25 mouse cellular contexts compared by ENCODE assay signal in genomic region chr2:118558426-118558825, GRCm38 (mm10). TPM values are rescaled to one million over a fixed set of nuclear protein-coding genes. Genes with fewer than 3 reads are reported as not detected.
DNase-seq lines count a peak whose midpoint lies in the region; ATAC-seq and TF ChIP-seq lines count a peak whose summit lies in the region.
"Had no signal": no experiment of that assay in that cellular context is flagged by ENCODE, and none has a peak within 500 bp of the region (broad histone marks: within the 10 kb centered on the region; RNA-seq: fewer than 3 reads in every experiment).

No protein-coding gene starts in this region.

- 90% methylated on average over 3 of the region's 3 CpGs for WGBS in cerebellum, adult 2 months

- no peak for TF ChIP-seq EP300 in MEL (IDR thresholded peaks at IDR 0.05; ENCODE audit: low read depth in 1 of 2, low read length in 2 of 2)

- peaks cover 0 to 14% of the 10 kb centered on the region in 2 experiments; a peak in 2 of 4 replicates for H3K36me3 ChIP-seq in MEL (ENCODE audit: control insufficient read depth in 1 of 2, insufficient read depth in 2 of 2, low read length in 2 of 2)
- H3K36me3 ChIP-seq: G1E had no signal

- H3K27ac ChIP-seq in MEL (ENCODE audit: control insufficient read depth, low read depth, low read length): no peak overlapping the region
- no peak overlapping the region for H3K27ac ChIP-seq in cerebellum, adult 2 months (ENCODE audit: insufficient read depth, low read length)

- no peaks in the 10 kb centered on the region for H3K79me2 ChIP-seq in MEL (ENCODE audit: control insufficient read depth, insufficient read depth, low read length, poor library complexity)

- no peak for TF ChIP-seq POLR2A in MEL (IDR thresholded peaks at IDR 0.05; ENCODE audit: control insufficient read depth in 1 of 2, insufficient read depth in 1 of 2, low read depth in 1 of 2, low read length in 2 of 2, poor library complexity in 1 of 2)
- no peak for TF ChIP-seq POLR2A in cerebellum, adult 2 months (IDR thresholded peaks at IDR 0.05; ENCODE audit: borderline replicate concordance, insufficient read depth, low read length)

- ATAC-seq in CD4-positive, CD25-positive, alpha-beta regulatory T cell, adult 4 months: no peak
- ATAC-seq in monocyte, adult 5-6 weeks (replicated peaks; ENCODE audit: insufficient number of reproducible peaks, low FRiP score, low TSS enrichment, poor library complexity, severe bottlenecking): no peak
- ATAC-seq: activated CD4-positive, CD25-positive, alpha-beta regulatory T cell, adult 4 months; Patski had no signal

- H3K4me1 ChIP-seq in MEL (ENCODE audit: control insufficient read depth in 1 of 2, insufficient read depth in 2 of 2, low read length in 2 of 2): peaks cover 9 to 20% of the 10 kb centered on the region in 2 experiments; a peak in 3 of 4 replicates
- H3K4me1 ChIP-seq in cerebellum, adult 2 months (ENCODE audit: control insufficient read depth, insufficient read depth, low read length): no peaks in the 10 kb centered on the region

- H3K9ac ChIP-seq in MEL (ENCODE audit: control insufficient read depth, low read depth, low read length, poor library complexity, severe bottlenecking): 0 out of 2 replicates have a peak overlapping the region, but pooled peaks have one; percentile 8

- H3K4me3 ChIP-seq in MEL (ENCODE audit: control insufficient read depth in 1 of 2, insufficient read depth in 1 of 2, low read depth in 2 of 2, low read length in 2 of 2): no peak overlapping the region
- no peak overlapping the region for H3K4me3 ChIP-seq in cerebellum, adult 2 months (replicated peaks; ENCODE audit: insufficient read depth, low read depth, low read length)

- no peak for TF ChIP-seq CTCF in MEL (IDR thresholded peaks at IDR 0.05 in 2 of 3, conservative IDR thresholded peaks at IDR 0.05 in 1 of 3; ENCODE audit: control insufficient read depth in 1 of 3, insufficient read depth in 1 of 3, low read depth in 2 of 3, low read length in 3 of 3, poor library complexity in 1 of 3, severe bottlenecking in 1 of 3)
- TF ChIP-seq CTCF in cerebellum, adult 2 months (IDR thresholded peaks at IDR 0.05; ENCODE audit: borderline replicate concordance, insufficient read depth, low read depth, low read length): no peak

- no peak for TF ChIP-seq RAD21 in MEL (IDR thresholded peaks at IDR 0.05; ENCODE audit: low read depth, low read length)

- no peaks in the 10 kb centered on the region for H3K9me3 ChIP-seq in MEL (replicated peaks; ENCODE audit: insufficient read depth, low read length)
- H3K9me3 ChIP-seq: G1E had no signal

- peak; percentile 25 for DNase-seq in CD4-positive, CD25-positive, alpha-beta regulatory T cell, adult 2 months (ENCODE audit: low read depth, low spot score)
- peak; percentile 68 for DNase-seq in heart, adult 11 months
- DNase-seq in heart, adult 18-20 months: no peak
- DNase-seq in A20 (ENCODE audit: low read depth, low spot score): peak; percentile 58
- DNase-seq in MEL (ENCODE audit: low read depth, low spot score): no peak
- no peak for DNase-seq in cerebellum, adult 2 months
- DNase-seq: adrenal gland, adult 2 months; adrenal gland, adult 8-10 months; adrenal gland, postnatal 10 days; adrenal gland, postnatal 14 days; adrenal gland, postnatal 25 days; adrenal gland, postnatal 36 days; B cell, adult 2 months; cerebellum, adult 11 months; cerebellum, adult 11-12 months; cerebellum, adult 18-20 months; cerebellum, adult 8-10 months; cerebellum, adult 9-10 months; cerebellum, adult 9-11 months had no signal

- H3K27me3 ChIP-seq in MEL (ENCODE audit: control insufficient read depth in 1 of 2, insufficient read depth in 2 of 2, low read length in 2 of 2): no peaks in the 10 kb centered on the region
- no peaks in the 10 kb centered on the region for H3K27me3 ChIP-seq in cerebellum, adult 2 months (ENCODE audit: control insufficient read depth, insufficient read depth, low read length)
- H3K27me3 ChIP-seq: CH12.LX, Patski had no signal

TF ChIP-seq in MEL, 35 proteins besides CTCF, POLR2A, EP300 and RAD21:
- TF ChIP-seq ELF1 (IDR thresholded peaks at IDR 0.05; ENCODE audit: low read depth, low read length) (no peak), ZC3H11A (IDR thresholded peaks at IDR 0.05; ENCODE audit: low read depth, low read length) (no peak), GATA1 (IDR thresholded peaks at IDR 0.05; ENCODE audit: low read depth, low read length) (no peak), USF2 (IDR thresholded peaks at IDR 0.05; ENCODE audit: borderline replicate concordance in 1 of 2, insufficient read depth in 1 of 2, low read depth in 1 of 2, low read length in 2 of 2) (no peak), TCF12 (IDR thresholded peaks at IDR 0.05; ENCODE audit: low read depth, low read length) (no peak), MEF2A (IDR thresholded peaks at IDR 0.05; ENCODE audit: extremely low read depth, insufficient replicate concordance, low read depth, low read length, poor library complexity, severe bottlenecking) (no peak), MYC (IDR thresholded peaks at IDR 0.05; ENCODE audit: low read depth, low read length) (no peak), ZKSCAN1 (IDR thresholded peaks at IDR 0.05; ENCODE audit: low read depth, low read length) (no peak), TAL1 (IDR thresholded peaks at IDR 0.05; ENCODE audit: low read length) (no peak)

RNA-seq across cellular contexts. Expression of gene Bmf, which starts 8.9 kb away (rescaled TPM):
- polyA plus RNA-seq in CD4-positive, CD25-positive, alpha-beta regulatory T cell, adult 4 months (2017; shearing (Covaris generic)): 1 to 10 TPM; 1.3 to 4.2 TPM
- 1 to 10 TPM; 5.2 to 5.4 TPM for total RNA-seq in heart, adult 18-20 months (2021)
- total RNA-seq in MEL (2012; rRNA removed): 0.39 TPM in 2 replicates
- under 1 TPM in 1 of 2 experiments, not detected in 1; 0.50 TPM for polyA plus RNA-seq in MEL (2012; ENCODE audit: insufficient read depth in 1 of 2, insufficient read length in 2 of 2, low read depth in 1 of 2, low replicate concordance in 2 of 2, missing spikeins in 1 of 2)
- 21.5 to 42.1 TPM (median 35.4 TPM) in 3 replicates for total RNA-seq in monocyte, adult 5-6 weeks (2017)
- polyA plus RNA-seq in cerebellum, adult 2 months (2012; rRNA removed): 8.6 and 9.2 TPM in 2 replicates
- polyA plus RNA-seq: G1E had no signal

RNA-seq across cellular contexts. Expression of gene Bub1b, which starts 39.6 kb away (rescaled TPM):
- polyA plus RNA-seq in CD4-positive, CD25-positive, alpha-beta regulatory T cell, adult 4 months (2017; shearing (Covaris generic)): 10 to 100 TPM in 1 of 2 experiments, 1 to 10 TPM in 1; 3.0 to 11.1 TPM
- total RNA-seq in heart, adult 18-20 months (2021): 1 to 10 TPM in 1 of 2 experiments, under 1 TPM in 1; 0.82 to 1.8 TPM
- total RNA-seq in MEL (2012; rRNA removed): 87.5 and 118 TPM in 2 replicates
- 100 to 1,000 TPM in 1 of 2 experiments, not detected in 1; 120 TPM for polyA plus RNA-seq in MEL (2012; ENCODE audit: insufficient read depth in 1 of 2, insufficient read length in 2 of 2, low read depth in 1 of 2, low replicate concordance in 2 of 2, missing spikeins in 1 of 2)
- 9.5 to 15.1 TPM (median 11.3 TPM) in 3 replicates for total RNA-seq in monocyte, adult 5-6 weeks (2017)
- polyA plus RNA-seq in cerebellum, adult 2 months (2012; rRNA removed): 2.9 and 3.4 TPM in 2 replicates

Comparison
In these comparisons a context has a peak if more than half of its experiments do, and no peak if none do; other contexts are left out.
1. DNase-seq: peak in CD4-positive, CD25-positive, alpha-beta regulatory T cell, adult 2 months (single experiment), heart, adult 11 months (single experiment) and A20 (single experiment); none in heart, adult 18-20 months (0 of 2), MEL (single experiment) and cerebellum, adult 2 months (0 of 2).